ENCODE assay signal across 11 mouse cellular contexts in genomic region chr14:25268090-25268631, GRCm38 (mm10).
DNase-seq lines count a peak whose midpoint lies in the region; ATAC-seq lines count a peak whose summit lies in the region.
"Had no signal": no experiment of that assay in that cellular context is flagged by ENCODE, and none has a peak within 500 bp of the region (broad histone marks: within the 10 kb centered on the region; RNA-seq: fewer than 3 reads in every experiment).

No protein-coding gene starts in this region.

- no peak overlapping the region for H3K9ac ChIP-seq in forebrain, embryonic 16.5 days (replicated peaks; ENCODE audit: low read depth, low read length)

- peaks cover 50% of the 10 kb centered on the region for H3K4me1 ChIP-seq in forebrain, embryonic 10.5 days
- H3K4me1 ChIP-seq in forebrain, embryonic 16.5 days (replicated peaks; ENCODE audit: control insufficient read depth, insufficient read depth, low read length), result peaks cover 20% of the 10 kb centered on the region
- H3K4me1 ChIP-seq: megakaryocyte, embryonic 14.5 days had no signal

- WGBS in forebrain, embryonic 10.5 days, result 80% methylated on average over 13 of the region's 13 CpGs
- 75% methylated on average over 13 of the region's 13 CpGs for whole genome bisulfite sequencing in forebrain, embryonic 16.5 days

- no peaks in the 10 kb centered on the region for H3K36me3 ChIP-seq in forebrain, embryonic 10.5 days (replicated peaks)
- no peaks in the 10 kb centered on the region for H3K36me3 ChIP-seq in forebrain, embryonic 16.5 days (ENCODE audit: control insufficient read depth, insufficient read depth)
- H3K36me3 ChIP-seq: hindbrain, embryonic 10.5 days had no signal

- 0 out of 2 replicates have a peak overlapping the region, but pooled peaks have one; percentile 25 for H3K27ac ChIP-seq in forebrain, embryonic 10.5 days
- no peak overlapping the region for H3K27ac ChIP-seq in forebrain, embryonic 16.5 days (ENCODE audit: low read length)
- H3K27ac ChIP-seq: hindbrain, embryonic 10.5 days had no signal

- no peak overlapping the region for H3K4me3 ChIP-seq in forebrain, embryonic 10.5 days
- no peak overlapping the region for H3K4me3 ChIP-seq in forebrain, embryonic 16.5 days (replicated peaks; ENCODE audit: low read length)
- H3K4me3 ChIP-seq: hindbrain, embryonic 10.5 days; megakaryocyte, embryonic 14.5 days had no signal

- ATAC-seq in forebrain, embryonic 16.5 days, result no peak
- no peak for ATAC-seq in activated CD4-positive, CD25-positive, alpha-beta regulatory T cell, adult 4 months

- H3K4me2 ChIP-seq in forebrain, embryonic 16.5 days (ENCODE audit: low read length), result no peak overlapping the region

- no peak for DNase-seq in forebrain, embryonic 10.5 days (ENCODE audit: extremely low spot score, low spot score)
- peak; percentile 15 for DNase-seq in brain, adult 2 months (ENCODE audit: low read depth, low spot score)
- DNase-seq in kidney, postnatal 25 days, result peak; percentile 18 to 59
- peak; percentile 23 for DNase-seq in lung, postnatal 14 days
- no peak for DNase-seq in cerebellum, adult 9-11 months
- no peak for DNase-seq in left cerebral cortex, adult 9 months (ENCODE audit: low spot score in 2 of 2)
- DNase-seq: gastrocnemius, postnatal 14 days had no signal

- no peaks in the 10 kb centered on the region for H3K9me3 ChIP-seq in forebrain, embryonic 10.5 days
- no peaks in the 10 kb centered on the region for H3K9me3 ChIP-seq in forebrain, embryonic 16.5 days (ENCODE audit: control insufficient read depth, low read length)
- H3K9me3 ChIP-seq: hindbrain, embryonic 10.5 days; megakaryocyte, embryonic 14.5 days had no signal

- H3K27me3 ChIP-seq in forebrain, embryonic 10.5 days (ENCODE audit: poor library complexity, severe bottlenecking), result peaks cover 58% of the 10 kb centered on the region
- H3K27me3 ChIP-seq in forebrain, embryonic 16.5 days (replicated peaks; ENCODE audit: control insufficient read depth, insufficient read depth, low read length), result no peaks in the 10 kb centered on the region

Comparison
In these comparisons a context has a peak if more than half of its experiments do, and no peak if none do; other contexts are left out.
1. DNase-seq: peak in brain, adult 2 months (single experiment), kidney, postnatal 25 days (2 of 2) and lung, postnatal 14 days (single experiment); none in forebrain, embryonic 10.5 days (single experiment), cerebellum, adult 9-11 months (single experiment) and left cerebral cortex, adult 9 months (0 of 2).